Mouse (Mus musculus) kidney, adult 2 months (tissue): Measurements from ENCODE around the gene Atp6v1e1. TPM values are rescaled to one million over a fixed set of nuclear protein-coding genes. Genes with fewer than 3 reads are reported as not detected.
A peak's percentile ranks its signal among the peaks of the same experiment; 100 is the strongest.

Experiments
- DNase-seq: peaks from one replicate; pipeline ENCODE4 v3.0.0; 2021
- H3K27ac ChIP-seq: fragments of 200-500 bp; 2 replicates; pipeline ENCODE4 v1.5.1; 2012; ENCODE audit warnings: low read depth, low read length, control low read depth, inconsistent platforms; ENCODE audit not compliant: insufficient read depth
- H3K27me3 ChIP-seq: fragments of 200-500 bp; replicated peaks from 2 replicates; pipeline ENCODE4 v1.6.1; 2012; ENCODE audit warnings: mild to moderate bottlenecking, moderate library complexity, low read length, inconsistent platforms; ENCODE audit not compliant: control insufficient read depth, insufficient read depth
- H3K36me3 ChIP-seq: fragments of 200-500 bp; 2 replicates; pipeline ENCODE4 v1.6.1; 2012; ENCODE audit warnings: mild to moderate bottlenecking, moderate library complexity, low read length, inconsistent platforms; ENCODE audit not compliant: control insufficient read depth, insufficient read depth
- H3K4me1 ChIP-seq: fragments of 200-500 bp; 2 replicates; pipeline ENCODE4 v1.6.1; 2011; ENCODE audit warnings: low read length; ENCODE audit not compliant: control insufficient read depth, insufficient read depth
- H3K4me3 ChIP-seq: fragments of 200-500 bp; 2 replicates; pipeline ENCODE4 v1.5.1; 2011; ENCODE audit warnings: mild to moderate bottlenecking, low read depth, low read length, control low read depth; ENCODE audit not compliant: insufficient read depth
- CTCF ChIP-seq: fragments of 200-500 bp; conservative IDR thresholded peaks from 2 replicates; pipeline ENCODE4 v1.5.1; 2011; ENCODE audit warnings: low read depth, mild to moderate bottlenecking, control low read depth, low read length, moderate library complexity, mixed read lengths; ENCODE audit not compliant: insufficient read depth, insufficient read length
- POLR2A ChIP-seq: fragments of 200-500 bp; IDR thresholded peaks from one replicate; pipeline ENCODE4 v1.6.1; 2011; ENCODE audit warnings: low read depth, low read length, control low read depth
- WGBS: fragments of 180-500 bp; shearing (Covaris S2); methylation state at CpG from one replicate; pipeline ENCODE4 v1.1.7; 2018; 5-methylcytosine and 5-hydroxymethylcytosine counted together
- polyA plus RNA-seq: library from polyadenylated mRNA; depleted of rRNA; stranded (reverse); fragments of >200 nt; gene quantifications from 2 replicates; pipeline ENCODE4 v1.2.3, GENCODE M21; 2012; rRNA removed

Atp6v1e1 gene
- polyA plus RNA-seq, 1 experiment = 418 TPM

DNA sequence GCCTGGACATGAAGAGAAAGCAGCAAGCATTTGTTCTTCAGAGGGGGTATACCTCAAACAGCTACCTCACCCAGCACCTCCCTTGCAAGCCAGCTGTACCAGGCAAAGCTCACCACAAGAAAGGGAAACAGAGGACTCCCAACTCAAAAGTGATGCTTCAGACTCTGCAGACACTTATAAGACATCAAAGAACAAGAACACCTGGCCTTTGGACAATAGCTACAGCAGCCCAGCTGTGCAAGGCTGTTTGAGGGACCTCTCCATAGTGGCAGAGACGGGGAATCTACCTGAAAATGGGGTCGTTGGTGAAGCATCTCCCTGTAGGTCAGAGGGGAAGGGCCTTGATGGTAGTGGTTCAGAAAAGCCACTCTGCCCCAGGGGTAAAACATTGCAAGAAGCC is 61.4 kb downstream of the Atp6v1e1 start:
- Histone ChIP-seq H3K36me3 (no peaks in the 10 kb centered on the region; the same call in none of the 2 replicates), H3K4me1 (no peaks in the 10 kb centered on the region), H3K27me3 (no peaks in the 10 kb centered on the region), H3K27ac (no peak overlapping the region), H3K4me3 (no peak overlapping the region)
- DNase-seq = no peak
- 90% methylated on average over 2 of the region's 2 CpGs for WGBS
- TF ChIP-seq CTCF = no peak
- TF ChIP-seq POLR2A = no peak

DNA sequence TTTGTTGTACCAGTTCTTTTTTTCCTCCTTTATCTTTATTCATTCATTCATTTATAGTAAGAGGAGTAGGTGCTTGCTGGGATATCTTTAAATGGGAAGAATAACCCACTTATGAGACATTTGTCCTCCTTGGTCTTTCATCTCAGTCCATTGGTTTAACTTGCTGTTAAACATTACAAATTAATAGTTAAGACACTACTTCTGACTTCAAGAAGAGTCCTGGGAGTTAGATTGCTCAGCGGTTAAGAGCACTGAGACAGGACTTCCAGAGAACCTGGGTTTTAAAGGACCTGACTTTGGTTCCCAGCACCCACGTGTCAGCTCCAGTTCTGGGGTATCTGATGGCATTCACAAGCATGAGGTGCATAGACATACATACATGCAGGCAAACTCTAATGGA is 76.2 kb downstream of the Atp6v1e1 start:
- peak overlapping the region; percentile 90 for H3K27ac ChIP-seq
- peak; percentile 72 for DNase-seq
- H3K36me3 ChIP-seq = no peaks in the 10 kb centered on the region
- peaks cover 35% of the 10 kb centered on the region for H3K4me1 ChIP-seq
- no peaks in the 10 kb centered on the region for H3K27me3 ChIP-seq
- no peak overlapping the region for H3K4me3 ChIP-seq
- TF ChIP-seq CTCF = no peak
- no peak for TF ChIP-seq POLR2A
- 49% methylated on average over 2 of the region's 2 CpGs for WGBS

Other genes with a start within 250 kb of the Atp6v1e1 start
- 4.4 and 5.4 TPM in 2 replicates for gene Cecr2, start 156.4 kb downstream of the Atp6v1e1 start, polyA plus RNA-seq
- 0.03 and 0.08 TPM in 2 replicates for gene Slc25a18, start 49.2 kb downstream of the Atp6v1e1 start, polyA plus RNA-seq
- 23.3 and 27.5 TPM in 2 replicates for gene Bcl2l13, start 13.4 kb upstream of the Atp6v1e1 start, polyA plus RNA-seq
- gene Bid, start 94.1 kb upstream of the Atp6v1e1 start, polyA plus RNA-seq = 59.8 and 60.6 TPM in 2 replicates